Mouse (Mus musculus) hematopoietic stem cell, adult 5-6 weeks (primary cell): ENCODE measurements around the gene Klk5. TPM values are rescaled to one million over a fixed set of nuclear protein-coding genes. Genes with fewer than 3 reads are reported as not detected.

Source experiments
- ATAC-seq, 2 experiments: fragments of 125-278 bp in 1 of 2; replicated peaks in 1 of 2; 2 replicates each; pipeline ENCODE4 v1.8.0; 2016 to 2017; ENCODE audit warnings: inconsistent platforms in 2 of 2, mild to moderate bottlenecking in 2 of 2, moderate number of reproducible peaks in 2 of 2, low read depth in 1 of 2, moderate TSS enrichment in 1 of 2; ENCODE audit not compliant: low FRiP score in 2 of 2, poor library complexity in 2 of 2, severe bottlenecking in 2 of 2, insufficient read depth in 1 of 2, low TSS enrichment in 1 of 2
- total RNA-seq: library from RNA; stranded (forward); fragments of 172-1452, 232-1000 nt; gene quantifications from 2 replicates; pipeline ENCODE4 v1.2.3, GENCODE M21; 2017

Gene Klk5
- not detected in 2 replicates for total RNA-seq

DNA sequence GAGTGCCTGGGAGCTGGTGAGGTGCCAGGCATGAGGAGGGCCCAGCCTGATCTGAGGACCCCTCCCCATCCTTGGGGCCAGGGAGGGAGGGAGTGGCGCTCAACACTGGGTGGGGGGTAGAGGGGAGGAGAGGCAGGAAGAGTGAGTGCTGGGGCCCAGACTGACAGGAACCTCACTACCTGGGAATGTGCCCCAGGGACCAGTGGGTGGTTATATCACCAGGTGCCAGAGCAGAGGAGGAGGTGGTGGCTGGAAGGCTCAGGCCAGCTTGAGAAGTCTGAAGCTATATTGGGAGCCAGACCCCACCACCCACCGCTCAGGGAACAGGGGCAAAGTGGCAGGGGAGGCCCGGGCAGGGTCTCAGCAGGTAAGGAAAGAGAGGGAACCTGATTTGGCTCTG, at the start of gene Klk5:
TSS of gene Klk5 (plus strand) at position 271 of the 400 bp plus-strand sequence.
- no peak for ATAC-seq

- no peak for ATAC-seq
Measured at GRCm38 (mm10) chr7:43796355-43796754, 45.4 kb upstream of the Klk5 start.

GRCm38 (mm10) chr7:43797333-43797769, 44.4 kb upstream of the Klk5 start, which contains the start of gene Klk8:
Gene Klk8, plus strand, starts transcription at chr7:43797577.
- peak; percentile 38 to 53 for ATAC-seq

DNA sequence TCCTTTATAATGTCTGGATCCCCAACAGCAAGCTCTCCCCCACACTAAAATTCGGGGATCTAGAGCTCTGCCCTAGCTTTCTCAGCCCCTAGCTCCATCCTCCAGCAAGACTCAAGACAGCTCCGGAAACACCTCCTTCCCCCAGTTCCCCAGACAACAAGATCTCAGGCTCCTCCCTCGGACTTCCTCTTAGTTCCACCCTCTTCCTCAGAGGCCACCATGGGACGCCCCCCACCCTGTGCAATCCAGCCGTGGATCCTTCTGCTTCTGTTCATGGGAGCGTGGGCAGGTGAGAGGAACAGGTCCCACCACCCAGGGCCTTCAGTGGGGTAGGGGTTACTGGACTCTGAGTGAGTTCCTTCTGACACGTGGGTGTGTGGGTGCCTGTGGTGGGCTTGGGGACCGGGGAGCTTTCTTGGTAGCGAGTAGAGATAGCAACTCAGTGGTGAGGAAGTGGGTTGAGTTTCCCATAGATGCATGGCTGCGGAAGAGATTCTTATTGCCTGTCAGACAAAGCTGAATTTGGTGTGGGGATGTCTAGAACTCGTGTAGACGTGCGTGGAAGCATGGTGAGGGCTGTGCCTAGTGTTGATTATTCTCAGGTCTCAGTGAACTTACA, 43.8 kb upstream of the Klk5 start:
- ATAC-seq = peak; percentile 59 to 81

- no peak for ATAC-seq
Measured at GRCm38 (mm10) chr7:43799876-43800275, 41.9 kb upstream of the Klk5 start.

DNA sequence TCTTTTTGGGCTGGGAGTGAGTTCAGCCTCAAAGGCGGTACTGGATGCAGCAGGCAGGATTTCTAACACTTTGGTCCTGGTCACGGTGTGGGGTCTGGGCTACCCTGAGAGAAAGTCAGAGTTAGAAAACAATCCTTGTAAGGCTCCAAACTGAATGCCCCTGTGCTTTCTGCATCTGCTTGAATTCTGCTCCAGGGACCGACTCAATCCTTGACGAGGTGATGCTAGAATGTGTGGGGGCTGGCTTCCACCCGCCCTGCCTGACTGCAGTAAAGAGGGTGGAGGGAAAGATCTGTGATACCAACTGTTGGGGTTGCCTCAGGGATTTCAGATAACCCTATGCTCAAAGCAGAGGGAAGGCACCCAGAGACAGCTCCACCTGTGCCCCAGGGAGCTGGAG, 30.8 kb upstream of the Klk5 start, which contains the start of gene Klk7:
TSS of gene Klk7 (plus strand) at position 301 of the 400 bp plus-strand sequence.
- no peak for ATAC-seq

- ATAC-seq = no peak
Measured at GRCm38 (mm10) chr7:43815211-43815610, 26.6 kb upstream of the Klk5 start.

DNA sequence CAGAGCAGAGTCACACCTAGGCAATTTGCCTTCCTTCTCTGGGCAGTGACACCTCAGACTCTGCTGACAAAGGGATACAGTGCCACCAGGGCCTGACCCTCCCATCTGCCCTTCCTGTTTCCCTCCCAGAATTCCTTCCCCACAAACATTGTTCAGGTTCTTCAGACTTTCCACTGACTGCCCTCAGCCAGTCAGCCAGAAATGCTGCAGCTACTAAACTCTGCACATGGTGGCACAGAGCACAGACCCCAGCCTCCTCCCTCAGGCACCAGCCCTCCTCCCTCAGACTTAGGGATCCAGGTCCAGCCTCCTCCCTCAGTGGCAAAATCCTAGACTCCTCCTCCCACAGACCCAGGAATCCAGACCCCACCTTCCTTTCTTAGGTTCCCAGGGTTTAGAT, 25.0 kb upstream of the Klk5 start:
- ATAC-seq = no peak

- ATAC-seq = no peak
Measured at GRCm38 (mm10) chr7:43821581-43821980, 20.2 kb upstream of the Klk5 start.

- no peak for ATAC-seq
Measured at GRCm38 (mm10) chr7:43824199-43824598, 17.6 kb upstream of the Klk5 start, which contains the start of gene Klk6. Gene Klk6, plus strand, starts transcription at chr7:43824499.

DNA sequence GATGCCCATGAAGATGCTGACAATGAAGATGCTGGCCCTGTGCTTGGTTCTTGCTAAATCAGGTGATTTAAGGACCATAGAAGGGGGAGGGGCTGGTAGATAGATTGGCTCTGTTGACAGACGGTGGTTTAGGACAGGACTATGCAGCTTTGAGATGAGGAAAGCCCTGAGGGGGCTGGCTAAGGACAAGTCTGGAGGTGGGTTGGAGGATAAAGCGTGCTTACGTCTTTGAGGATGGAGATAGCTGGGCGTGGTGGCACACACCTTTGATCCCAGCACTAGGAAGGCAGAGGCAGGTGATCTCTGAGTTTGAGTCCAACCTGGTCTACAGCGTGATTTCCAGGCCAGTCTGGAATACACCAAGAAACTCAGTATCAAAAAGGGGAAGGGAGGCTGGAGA, 15.7 kb upstream of the Klk5 start:
- no peak for ATAC-seq

DNA sequence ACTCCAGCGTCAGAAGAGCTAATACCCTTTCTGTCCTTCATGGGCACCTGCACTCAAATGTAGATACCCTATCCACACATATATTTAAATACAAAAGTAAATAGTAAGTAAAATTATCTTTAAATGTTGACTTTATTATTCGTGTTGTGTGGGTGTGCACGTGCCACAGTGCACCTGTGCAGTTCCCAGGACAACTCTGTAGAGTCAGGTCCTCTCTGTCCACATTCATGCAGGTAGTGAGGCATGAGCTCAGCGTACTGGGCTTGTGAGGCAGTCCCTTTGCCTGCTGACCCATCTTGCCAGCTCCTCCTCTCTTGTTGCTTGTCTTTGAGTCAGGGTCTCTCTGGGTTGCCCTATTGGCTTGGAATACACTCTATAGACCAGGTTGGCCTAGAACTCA, 14.1 kb upstream of the Klk5 start:
- no peak for ATAC-seq

- ATAC-seq = no peak
Measured at GRCm38 (mm10) chr7:43829006-43829405, 12.8 kb upstream of the Klk5 start.

DNA sequence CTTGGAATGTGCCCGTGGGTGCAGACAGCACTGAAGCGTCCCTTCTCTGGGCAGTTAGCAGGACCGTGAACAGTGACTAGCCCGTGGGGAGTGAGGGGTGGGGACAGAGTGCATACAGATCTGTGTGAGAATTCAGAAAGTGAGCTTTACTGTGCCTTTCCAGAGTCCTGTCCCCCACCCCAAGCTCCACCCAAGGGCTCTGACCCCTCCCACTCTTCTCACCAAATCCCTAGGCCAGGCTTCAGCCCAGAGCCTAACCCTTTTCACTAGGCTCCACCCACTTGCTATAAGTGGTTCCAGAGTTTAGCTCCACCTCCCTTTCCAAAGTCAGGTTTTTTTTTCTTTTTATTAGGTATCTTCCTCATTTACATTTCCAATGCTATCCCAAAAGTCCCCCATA, 2.0 kb downstream of the Klk5 start:
- no peak for ATAC-seq

GRCm38 (mm10) chr7:43851616-43852015, 9.8 kb downstream of the Klk5 start:
- ATAC-seq = no peak

- ATAC-seq = no peak
Measured at GRCm38 (mm10) chr7:43854642-43855380, 13.0 kb downstream of the Klk5 start.

- no peak for ATAC-seq
Measured at GRCm38 (mm10) chr7:43855709-43856108, 13.9 kb downstream of the Klk5 start.

DNA sequence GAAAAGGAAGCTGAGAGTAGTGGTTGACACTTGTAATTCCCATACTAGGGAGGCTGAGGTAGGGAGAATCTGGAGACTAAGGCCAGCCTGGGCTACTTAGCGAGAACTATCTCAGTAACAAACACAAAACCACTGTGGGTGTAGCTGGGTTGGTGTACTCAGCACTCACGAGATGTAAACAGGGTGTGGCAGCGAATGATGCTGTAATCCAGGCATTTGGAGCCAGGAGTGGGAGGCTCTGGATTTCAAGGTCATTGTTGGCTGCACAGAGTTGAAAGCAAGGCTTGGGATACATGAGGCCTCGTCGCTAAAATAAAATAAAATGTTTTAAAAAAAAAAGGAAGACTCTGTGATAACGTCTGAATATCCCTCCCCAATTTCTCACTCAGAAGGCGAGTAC, 14.5 kb downstream of the Klk5 start:
- ATAC-seq = no peak

DNA sequence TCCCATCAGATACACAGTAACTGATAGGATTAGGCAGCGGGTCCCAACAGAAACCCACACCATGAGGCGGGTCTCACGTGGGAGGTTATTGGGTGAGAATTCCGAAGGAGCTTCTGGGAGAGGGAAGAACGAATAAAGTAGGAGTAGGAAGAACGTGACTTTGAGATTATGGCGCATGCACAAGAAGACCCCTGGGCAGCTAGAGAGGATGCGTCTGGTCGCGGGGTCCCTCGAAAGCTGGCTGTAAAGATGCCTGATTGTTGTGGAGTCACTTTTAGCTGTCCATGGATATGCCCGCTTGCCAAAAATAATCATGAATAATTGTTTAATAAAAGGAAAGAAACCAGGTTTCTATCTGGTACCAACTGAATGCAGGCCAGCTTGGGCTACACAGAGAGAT, 15.7 kb downstream of the Klk5 start:
- no peak for ATAC-seq
